Mouse (Mus musculus) lung, adult 10 weeks (tissue): Measurements from ENCODE around the gene Vmn1r239-ps. TPM values are rescaled to one million over a fixed set of nuclear protein-coding genes. Genes with fewer than 3 reads are reported as not detected.

Experiments
- polyA plus RNA-seq: library from polyadenylated mRNA; stranded (reverse); fragments of 350-450 nt; fragmentation: Illumina TruSeq; extraction: RNeasy Lipid Tissue Mini Kit (QIAGEN cat#74804); gene quantifications from one replicate; pipeline ENCODE4 v1.2.3, GENCODE M21; 2014; ENCODE audit warnings: low read depth, low replicate concordance; ENCODE audit not compliant: insufficient read depth

Gene Vmn1r239-ps
- polyA plus RNA-seq, result not detected

GRCm38 (mm10) chrX:147453610-147454009 is at the start of gene Vmn1r239-ps:
Gene Vmn1r239-ps, minus strand, starts transcription at chrX:147453710.

GRCm38 (mm10) chrX:147429129-147429528 is 24.4 kb downstream of the Vmn1r239-ps start, which contains the start of gene Il13ra2:
Gene Il13ra2, minus strand, starts transcription at chrX:147429192.

Other genes with a start within 250 kb of the Vmn1r239-ps start
- not detected for gene Il13ra2, start 24.5 kb downstream of the Vmn1r239-ps start, polyA plus RNA-seq
- gene Lrch2, start 100.4 kb upstream of the Vmn1r239-ps start, polyA plus RNA-seq, result 0.95 TPM